Mouse (Mus musculus) liver, embryonic 15.5 days (tissue): ENCODE data around the gene Cbx5. TPM values are rescaled to one million over a fixed set of nuclear protein-coding genes. Genes with fewer than 3 reads are reported as not detected.
"Not testable (repeated sequence)": the region's sequence is repeated elsewhere in the genome, so short reads cannot be mapped to it uniquely, and the experiment has no call there.

Experiments used
- ATAC-seq: fragments of 200-750 bp; cut with Nextera tagmentation; 2 replicates; pipeline ENCODE4 v1.8.0; 2017; ENCODE audit warnings: moderate number of reproducible peaks, mild to moderate bottlenecking, moderate library complexity; ENCODE audit not compliant: insufficient read depth
- H3K27ac ChIP-seq: fragments of 300-500 bp; sonication (generic); replicated peaks from 2 replicates; pipeline ENCODE4 v1.5.1; 2015; ENCODE audit warnings: mild to moderate bottlenecking, inconsistent platforms
- H3K27me3 ChIP-seq: fragments of 300-500 bp; sonication (generic); 2 replicates; pipeline ENCODE4 v1.6.1; 2015; ENCODE audit warnings: mild to moderate bottlenecking, inconsistent platforms
- H3K36me3 ChIP-seq: fragments of 300-500 bp; sonication (generic); replicated peaks from 2 replicates; pipeline ENCODE4 v1.6.1; 2015; ENCODE audit warnings: moderate library complexity, mild to moderate bottlenecking, inconsistent platforms
- H3K4me1 ChIP-seq: fragments of 300-500 bp; sonication (generic); replicated peaks from 2 replicates; pipeline ENCODE4 v1.6.1; 2015; ENCODE audit warnings: inconsistent platforms
- H3K4me2 ChIP-seq: fragments of 300-500 bp; sonication (generic); 2 replicates; pipeline ENCODE4 v1.6.1; 2015; ENCODE audit warnings: moderate library complexity, mild to moderate bottlenecking, inconsistent platforms
- H3K4me3 ChIP-seq: fragments of 300-500 bp; sonication (generic); replicated peaks from 2 replicates; pipeline ENCODE4 v1.5.1; 2015; ENCODE audit warnings: mild to moderate bottlenecking, inconsistent platforms
- H3K9ac ChIP-seq: fragments of 300-500 bp; sonication (generic); 2 replicates; pipeline ENCODE4 v1.6.1; 2015; ENCODE audit warnings: moderate library complexity, mild to moderate bottlenecking, inconsistent platforms
- H3K9me3 ChIP-seq: fragments of 300-500 bp; sonication (generic); replicated peaks from 2 replicates; pipeline ENCODE4 v1.6.1; 2016; ENCODE audit warnings: inconsistent platforms
- WGBS: fragments of 180-500 bp; shearing (Covaris S2); methylation state at CpG from one replicate; pipeline ENCODE4 v1.1.7; 2015; ENCODE audit warnings: mixed read lengths; ENCODE audit not compliant: insufficient replicate concordance; 5-methylcytosine and 5-hydroxymethylcytosine counted together
- polyA plus RNA-seq: library from polyadenylated mRNA; unstranded; fragments of >200 nt; fragmentation: Nextera tagmentation; extraction: Ambion mirVana; gene quantifications from 2 replicates; pipeline ENCODE4 v1.2.1, GENCODE M21; 2015

Gene Cbx5
- polyA plus RNA-seq, 1 experiment from 2014 or later, result 49.2 TPM

- no peaks in the 10 kb centered on the region for H3K9me3 ChIP-seq
- no peak for ATAC-seq
- H3K4me1 ChIP-seq, result peaks cover 73% of the 10 kb centered on the region
- peak overlapping the region; percentile 94 for H3K9ac ChIP-seq
- H3K4me2 ChIP-seq, result peak overlapping the region; percentile 85
- H3K4me3 ChIP-seq, result peak overlapping the region; percentile 77
- peaks cover 75% of the 10 kb centered on the region for H3K36me3 ChIP-seq
- H3K27ac ChIP-seq, result peak overlapping the region; percentile 99
- no peaks in the 10 kb centered on the region for H3K27me3 ChIP-seq
- 32% methylated on average over 2 of the region's 2 CpGs for WGBS
Observed at GRCm38 (mm10) chr15:103250195-103250740, 10.7 kb upstream of the Cbx5 start.

GRCm38 (mm10) chr15:103249511-103249910 is 9.9 kb upstream of the Cbx5 start:
- not testable (repeated sequence) for H3K9ac ChIP-seq, ATAC-seq, H3K27me3 ChIP-seq, H3K9me3 ChIP-seq
- Histone ChIP-seq H3K4me2 (peak overlapping the region; percentile 53), H3K4me3 (peak overlapping the region; percentile 42), H3K36me3 (peaks cover 81% of the 10 kb centered on the region), H3K4me1 (peaks cover 78% of the 10 kb centered on the region), H3K27ac (peak overlapping the region; percentile 64)
- WGBS, result 82% methylated on average over 6 of the region's 6 CpGs

GRCm38 (mm10) chr15:103248401-103249313 is 9.0 kb upstream of the Cbx5 start:
- WGBS, result 84% methylated on average over 28 of the region's 28 CpGs
- H3K27ac ChIP-seq, result peak overlapping the region; percentile 64
- H3K4me2 ChIP-seq, result peak overlapping the region; percentile 53
- peak overlapping the region; percentile 42 for H3K4me3 ChIP-seq
- H3K9ac ChIP-seq, result no peak overlapping the region
- no peaks in the 10 kb centered on the region for H3K27me3 ChIP-seq
- peaks cover 86% of the 10 kb centered on the region for H3K36me3 ChIP-seq
- H3K4me1 ChIP-seq, result peaks cover 82% of the 10 kb centered on the region
- no peak for ATAC-seq
- no peaks in the 10 kb centered on the region for H3K9me3 ChIP-seq

- Histone ChIP-seq H3K36me3 (peaks cover 90% of the 10 kb centered on the region), H3K4me1 (peaks cover 82% of the 10 kb centered on the region), H3K27ac (peak overlapping the region; percentile 64), H3K9ac (no peak overlapping the region), H3K4me3 (peak overlapping the region; percentile 42), H3K4me2 (peak overlapping the region; percentile 53), H3K27me3 (no peaks in the 10 kb centered on the region), H3K9me3 (no peaks in the 10 kb centered on the region)
- ATAC-seq, result no peak
Observed at GRCm38 (mm10) chr15:103247782-103248400, 8.3 kb upstream of the Cbx5 start.

GRCm38 (mm10) chr15:103247078-103247781 is 7.6 kb upstream of the Cbx5 start:
- Histone ChIP-seq H3K27me3 (no peaks in the 10 kb centered on the region), H3K9ac (no peak overlapping the region), H3K36me3 (peaks cover 92% of the 10 kb centered on the region), H3K4me1 (peaks cover 82% of the 10 kb centered on the region), H3K9me3 (no peaks in the 10 kb centered on the region), H3K27ac (peak overlapping the region; percentile 64), H3K4me2 (peak overlapping the region; percentile 53), H3K4me3 (0 out of 2 replicates have a peak overlapping the region, but pooled peaks have one; percentile 42)
- 64% methylated on average over 9 of the region's 9 CpGs for WGBS
- no peak for ATAC-seq

GRCm38 (mm10) chr15:103245616-103246015 is 6.0 kb upstream of the Cbx5 start:
- WGBS, result 35% methylated on average over 6 of the region's 6 CpGs
- H3K27me3 ChIP-seq, result no peaks in the 10 kb centered on the region
- peak; percentile 30 for ATAC-seq
- no peaks in the 10 kb centered on the region for H3K9me3 ChIP-seq
- peaks cover 70% of the 10 kb centered on the region for H3K4me1 ChIP-seq
- no peak overlapping the region; the same call in 1 of the 2 replicates for H3K9ac ChIP-seq
- H3K4me3 ChIP-seq, result peak overlapping the region; percentile 2
- H3K36me3 ChIP-seq, result peaks cover 92% of the 10 kb centered on the region
- peak overlapping the region; percentile 63 for H3K27ac ChIP-seq
- peak overlapping the region; percentile 55 for H3K4me2 ChIP-seq

DNA sequence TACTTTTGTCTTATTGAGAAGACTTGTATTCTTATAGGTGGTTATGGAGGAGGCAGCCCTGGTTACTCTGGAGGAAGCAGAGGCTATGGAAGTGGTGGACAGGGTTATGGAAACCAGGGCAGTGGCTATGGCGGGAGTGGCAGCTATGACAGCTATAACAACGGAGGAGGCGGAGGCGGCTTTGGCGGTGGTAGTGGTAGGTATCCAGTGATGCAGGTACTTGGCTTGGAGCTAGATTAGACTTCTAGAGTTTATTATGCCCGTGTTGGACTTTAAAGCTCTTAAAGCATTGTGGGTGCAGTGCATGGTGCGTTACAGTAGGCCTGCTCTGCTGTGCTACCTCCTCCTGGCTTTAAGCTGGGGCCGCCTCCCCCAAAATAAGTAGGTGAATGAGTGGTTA is 3.3 kb upstream of the Cbx5 start:
- Histone ChIP-seq H3K27me3 (no peaks in the 10 kb centered on the region), H3K9ac (peak overlapping the region; percentile 79), H3K4me3 (peak overlapping the region; percentile 84), H3K36me3 (peaks cover 68% of the 10 kb centered on the region), H3K9me3 (no peaks in the 10 kb centered on the region), H3K4me2 (peak overlapping the region; percentile 83), H3K4me1 (peaks cover 49% of the 10 kb centered on the region), H3K27ac (peak overlapping the region; percentile 90)
- no peak for ATAC-seq
- 35% methylated on average over 8 of the region's 8 CpGs for WGBS

DNA sequence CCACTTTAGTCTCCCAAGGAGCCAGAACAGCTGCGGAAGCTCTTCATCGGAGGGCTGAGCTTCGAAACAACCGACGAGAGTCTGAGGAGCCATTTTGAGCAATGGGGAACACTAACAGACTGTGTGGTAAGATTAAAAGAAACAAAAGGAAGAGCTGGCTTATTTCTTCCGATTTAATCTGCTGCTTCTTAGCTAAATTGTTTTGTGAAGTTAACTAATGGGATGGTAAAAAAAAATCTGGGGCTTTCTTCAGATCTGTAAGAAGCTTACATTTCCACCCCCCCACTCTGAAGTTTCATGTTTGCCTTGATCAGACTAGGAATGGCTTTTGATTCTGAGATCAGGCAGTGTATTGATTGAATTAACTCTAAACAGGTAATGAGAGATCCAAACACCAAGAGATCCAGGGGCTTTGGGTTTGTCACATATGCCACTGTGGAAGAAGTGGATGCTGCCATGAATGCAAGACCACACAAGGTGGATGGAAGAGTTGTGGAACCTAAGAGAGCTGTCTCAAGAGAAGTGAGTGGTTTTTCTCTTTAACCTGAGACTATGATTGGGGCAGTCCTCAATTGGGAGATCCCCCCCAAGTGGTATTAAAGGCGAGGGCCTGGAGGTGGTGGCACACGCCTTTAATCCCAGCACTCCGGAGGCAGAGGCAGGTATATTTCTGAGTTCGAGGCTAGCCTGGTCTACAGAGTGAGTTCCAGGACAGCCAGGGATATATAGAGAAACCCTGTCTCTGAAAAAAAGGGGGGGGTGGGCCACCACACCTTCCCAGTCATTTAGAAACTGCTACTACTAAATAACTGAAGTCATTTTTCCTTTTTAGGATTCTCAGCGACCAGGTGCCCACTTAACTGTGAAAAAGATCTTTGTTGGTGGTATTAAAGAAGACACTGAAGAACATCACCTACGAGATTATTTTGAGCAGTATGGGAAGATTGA is 1.7 kb upstream of the Cbx5 start:
- H3K27ac ChIP-seq, result peak overlapping the region; percentile 90
- H3K27me3 ChIP-seq, H3K9me3 ChIP-seq, ATAC-seq: not testable (repeated sequence)
- peaks cover 53% of the 10 kb centered on the region for H3K4me1 ChIP-seq
- H3K9ac ChIP-seq, result peak overlapping the region; percentile 79
- H3K4me2 ChIP-seq, result peak overlapping the region; percentile 83
- under 1% methylated on average over 12 of the region's 12 CpGs for WGBS
- peaks cover 62% of the 10 kb centered on the region for H3K36me3 ChIP-seq
- H3K4me3 ChIP-seq, result peak overlapping the region; percentile 84

- H3K4me1 ChIP-seq, result peaks cover 50% of the 10 kb centered on the region
- H3K4me3 ChIP-seq, result peak within 1 kb of the TSS; percentile 84
- H3K27me3 ChIP-seq, result no peaks in the 10 kb centered on the region
- H3K9me3 ChIP-seq, result no peaks in the 10 kb centered on the region
- WGBS, result 0% methylated on average over 47 of the region's 47 CpGs
- peak within 1 kb of the TSS; percentile 98 for H3K27ac ChIP-seq
- peaks cover 63% of the 10 kb centered on the region for H3K36me3 ChIP-seq
- peak within 1 kb of the TSS; percentile 79 for H3K9ac ChIP-seq
- peak within 1 kb of the TSS; percentile 83 for H3K4me2 ChIP-seq
- peak; percentile 77 for ATAC-seq
Observed at GRCm38 (mm10) chr15:103240160-103241028, 778 bp upstream of the Cbx5 start, which contains the start of gene Hnrnpa1. Hnrnpa1 (plus strand) TSS chr15:103240432.
